Mouse (Mus musculus): Measurements from ENCODE around the gene Gm47969. TPM values are rescaled to one million over a fixed set of nuclear protein-coding genes. Genes with fewer than 3 reads are reported as not detected.

Gm47969 gene
- polyA plus RNA-seq, 1 experiment from 2014 or later = not detected

Other genes starting within 250 kb of the Gm47969 start
- 40.4 and 42.3 TPM in 2 replicates for gene Agfg1, start 205.4 kb upstream of the Gm47969 start, polyA plus RNA-seq (2014; fragmentation: Nextera tagmentation; extraction: Ambion mirVana)
- not detected in 2 replicates for gene A030005L19Rik, start 131.6 kb upstream of the Gm47969 start, polyA plus RNA-seq (2014; fragmentation: Nextera tagmentation; extraction: Ambion mirVana)
- gene A030014E15Rik, start 120.0 kb upstream of the Gm47969 start, polyA plus RNA-seq (2014; fragmentation: Nextera tagmentation; extraction: Ambion mirVana) = not detected in 2 replicates
- gene Gm6217, start 113.5 kb upstream of the Gm47969 start, polyA plus RNA-seq (2014; fragmentation: Nextera tagmentation; extraction: Ambion mirVana) = not detected in 2 replicates
- gene A030003K21Rik, start 101.5 kb upstream of the Gm47969 start, polyA plus RNA-seq (2014; fragmentation: Nextera tagmentation; extraction: Ambion mirVana) = not detected in 2 replicates
- not detected in 2 replicates for gene Gm7544, start 88.9 kb upstream of the Gm47969 start, polyA plus RNA-seq (2014; fragmentation: Nextera tagmentation; extraction: Ambion mirVana)
- gene Gm47955, start 84.6 kb upstream of the Gm47969 start, polyA plus RNA-seq (2014; fragmentation: Nextera tagmentation; extraction: Ambion mirVana) = not detected in 2 replicates
- gene Gm47959, start 44.4 kb upstream of the Gm47969 start, polyA plus RNA-seq (2014; fragmentation: Nextera tagmentation; extraction: Ambion mirVana) = not detected in 2 replicates
- 0.57 and 0.75 TPM in 2 replicates for gene Slc19a3, start 6.5 kb upstream of the Gm47969 start, polyA plus RNA-seq (2014; fragmentation: Nextera tagmentation; extraction: Ambion mirVana)
- gene Krtap28-10, start 2.5 kb upstream of the Gm47969 start, polyA plus RNA-seq (2014; fragmentation: Nextera tagmentation; extraction: Ambion mirVana) = not detected in 2 replicates
- gene A030005K14Rik, start 14.4 kb downstream of the Gm47969 start, polyA plus RNA-seq (2014; fragmentation: Nextera tagmentation; extraction: Ambion mirVana) = not detected in 2 replicates
- gene Krtap28-13, start 16.0 kb downstream of the Gm47969 start, polyA plus RNA-seq (2014; fragmentation: Nextera tagmentation; extraction: Ambion mirVana) = not detected in 2 replicates
- gene Ccl20, start 71.8 kb downstream of the Gm47969 start, polyA plus RNA-seq (2014; fragmentation: Nextera tagmentation; extraction: Ambion mirVana) = not detected in 2 replicates
- gene Daw1, start 114.8 kb downstream of the Gm47969 start, polyA plus RNA-seq (2014; fragmentation: Nextera tagmentation; extraction: Ambion mirVana) = 0.51 and 0.80 TPM in 2 replicates